Mouse (Mus musculus): ENCODE data around the gene Bmp7. TPM values are rescaled to one million over a fixed set of nuclear protein-coding genes. Genes with fewer than 3 reads are reported as not detected.

The Bmp7 gene
- total RNA-seq, 2 experiments from 2014 or later, result 0.37 to 0.74 TPM

GRCm38 (mm10) chr2:172914018-172914417, 26.1 kb downstream of the Bmp7 start:
- intact Hi-C loops (cut with DNase I), result no loop called here
- no peak for DNase-seq

DNA sequence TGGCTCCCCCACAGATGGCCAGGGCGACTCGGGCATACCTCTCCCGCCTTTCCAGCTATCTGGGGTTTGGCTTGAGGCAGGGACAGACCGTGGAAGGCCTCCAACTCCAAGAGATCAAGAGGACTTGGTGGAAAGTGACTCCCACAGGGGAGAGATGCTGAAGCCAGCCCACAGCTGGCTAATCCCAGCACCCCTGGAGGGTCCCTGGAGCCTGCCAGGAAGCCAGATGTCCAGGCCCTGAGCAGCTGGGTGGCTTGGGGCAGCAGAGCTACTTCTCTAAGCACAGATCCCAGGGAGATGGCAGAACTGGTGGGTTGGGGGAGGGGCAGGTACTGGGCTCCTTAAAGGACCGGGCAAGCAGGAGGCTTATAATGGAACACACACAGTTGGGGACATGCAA, 28.4 kb downstream of the Bmp7 start:
- DNase-seq, result no peak
- intact Hi-C loops (cut with DNase I), result no loop called here

GRCm38 (mm10) chr2:172911157-172911556, 29.0 kb downstream of the Bmp7 start:
- DNase-seq, result no peak
- intact Hi-C loops (cut with DNase I), result no loop called here

DNA sequence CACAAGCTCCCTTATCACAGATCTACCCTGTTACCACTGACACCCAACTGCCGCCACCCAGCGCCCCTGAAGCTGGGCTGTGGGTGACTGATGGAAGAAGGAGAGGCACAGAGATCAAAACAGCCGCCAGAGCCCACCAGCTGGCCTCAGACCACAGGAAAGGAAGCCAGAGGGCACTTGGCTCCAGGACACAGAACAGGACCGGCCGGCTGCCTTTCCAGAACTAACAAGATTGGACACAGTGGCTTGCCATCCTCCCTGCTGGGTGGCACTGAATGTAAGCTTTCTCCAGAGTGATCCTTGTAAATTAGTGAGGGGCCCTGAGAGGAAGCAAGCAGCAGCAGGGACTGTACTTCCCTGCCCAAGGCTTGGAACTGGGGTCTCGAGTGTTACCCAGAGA, 30.7 kb downstream of the Bmp7 start:
- DNase-seq, result no peak
- intact Hi-C loops (cut with DNase I), result no loop called here

- intact Hi-C loops (cut with DNase I), result no loop called here
- DNase-seq, result no peak
Measured at GRCm38 (mm10) chr2:172906146-172906545, 34.0 kb downstream of the Bmp7 start.

DNA sequence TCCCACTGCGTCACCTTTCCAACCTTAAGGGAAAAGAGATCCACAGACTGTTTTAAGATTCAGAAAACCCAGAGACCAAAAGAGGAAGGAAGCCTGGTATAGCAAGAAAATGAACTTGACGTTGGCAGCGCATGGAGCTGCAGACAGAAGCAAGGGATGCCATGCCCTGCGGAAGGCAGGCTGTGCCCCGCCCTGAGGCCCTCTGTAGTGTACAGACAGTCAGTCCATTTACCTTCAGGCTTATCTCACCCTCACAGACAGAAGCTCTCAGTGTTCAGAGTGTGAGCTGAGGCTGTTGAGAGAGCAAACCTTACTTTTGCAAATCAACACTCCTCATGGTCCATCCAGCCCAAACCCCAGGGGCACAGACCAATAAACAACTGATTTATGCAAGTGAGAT, 35.1 kb downstream of the Bmp7 start:
- no peak for DNase-seq
- intact Hi-C loops (cut with DNase I), result no loop called here

GRCm38 (mm10) chr2:172904614-172905013, 35.5 kb downstream of the Bmp7 start:
- DNase-seq, result no peak
- intact Hi-C loops (cut with DNase I), result no loop called here

- intact Hi-C loops (cut with DNase I), result no loop called here
- no peak for DNase-seq
Measured at GRCm38 (mm10) chr2:172903523-172903922, 36.6 kb downstream of the Bmp7 start.

GRCm38 (mm10) chr2:172900954-172901701, 39.0 kb downstream of the Bmp7 start:
- intact Hi-C loops (cut with DNase I), result no loop called here
- DNase-seq, result no peak

GRCm38 (mm10) chr2:172889756-172890443, 50.2 kb downstream of the Bmp7 start:
- intact Hi-C loops (cut with DNase I), result no loop called here
- no peak for DNase-seq

- no peak for DNase-seq
- intact Hi-C loops (cut with DNase I), result no loop called here
Measured at GRCm38 (mm10) chr2:172889222-172889621, 50.9 kb downstream of the Bmp7 start.

GRCm38 (mm10) chr2:172888147-172888546, 52.0 kb downstream of the Bmp7 start:
- intact Hi-C loops (cut with DNase I), result no loop called here
- no peak for DNase-seq

DNA sequence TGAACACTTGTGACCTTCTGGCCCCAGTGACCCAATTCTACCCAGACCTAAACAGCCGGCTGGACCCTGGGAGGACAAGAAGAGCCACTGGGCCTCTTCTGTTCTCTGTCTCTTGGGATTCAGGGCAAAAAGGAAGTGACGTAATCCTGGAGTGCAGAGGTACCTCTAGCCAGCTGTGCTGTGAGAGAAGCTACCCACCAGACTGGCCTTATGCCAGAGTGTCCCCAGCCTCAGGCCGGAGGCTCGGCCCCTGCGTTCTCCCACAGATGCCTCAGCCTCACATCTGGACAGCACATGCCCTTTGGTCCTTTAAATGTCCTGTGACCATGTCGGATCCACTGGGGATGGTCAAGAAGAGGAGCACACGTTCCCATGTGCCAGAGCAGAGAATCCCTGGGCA, 54.3 kb downstream of the Bmp7 start:
- intact Hi-C loops (cut with DNase I), result no loop called here
- no peak for DNase-seq

- intact Hi-C loops (cut with DNase I), result no loop called here
- no peak for DNase-seq
Measured at GRCm38 (mm10) chr2:172884584-172884983, 55.5 kb downstream of the Bmp7 start.

GRCm38 (mm10) chr2:172875201-172875600, 64.9 kb downstream of the Bmp7 start:
- no peak for DNase-seq
- intact Hi-C loops (cut with DNase I), result no loop called here

GRCm38 (mm10) chr2:172866356-172866755, 73.8 kb downstream of the Bmp7 start:
- intact Hi-C loops (cut with DNase I), result no loop called here
- DNase-seq, result no peak

- intact Hi-C loops (cut with DNase I), result no loop called here
- no peak for DNase-seq
Measured at GRCm38 (mm10) chr2:172865165-172865564, 75.0 kb downstream of the Bmp7 start.

GRCm38 (mm10) chr2:172864566-172864965, 75.6 kb downstream of the Bmp7 start:
- DNase-seq, result no peak
- intact Hi-C loops (cut with DNase I), result no loop called here

- no peak for DNase-seq
- intact Hi-C loops (cut with DNase I), result no loop called here
Measured at GRCm38 (mm10) chr2:172863469-172863856, 76.7 kb downstream of the Bmp7 start.

- intact Hi-C loops (cut with DNase I), result no loop called here
Measured at GRCm38 (mm10) chr2:172862850-172863468, 77.2 kb downstream of the Bmp7 start.

GRCm38 (mm10) chr2:172862424-172862823, 77.7 kb downstream of the Bmp7 start:
- no peak for DNase-seq
- intact Hi-C loops (cut with DNase I), result no loop called here

More at GRCm38 (mm10) chr2:172862850-172863468, 77.2 kb downstream of the Bmp7 start:
- DNase-seq, result no peak

GRCm38 (mm10) chr2:172861590-172861989, 78.5 kb downstream of the Bmp7 start:
- intact Hi-C loops (cut with DNase I), result no loop called here
- no peak for DNase-seq
